Mouse (Mus musculus): ENCODE results near the gene 4930550C14Rik.

DNA sequence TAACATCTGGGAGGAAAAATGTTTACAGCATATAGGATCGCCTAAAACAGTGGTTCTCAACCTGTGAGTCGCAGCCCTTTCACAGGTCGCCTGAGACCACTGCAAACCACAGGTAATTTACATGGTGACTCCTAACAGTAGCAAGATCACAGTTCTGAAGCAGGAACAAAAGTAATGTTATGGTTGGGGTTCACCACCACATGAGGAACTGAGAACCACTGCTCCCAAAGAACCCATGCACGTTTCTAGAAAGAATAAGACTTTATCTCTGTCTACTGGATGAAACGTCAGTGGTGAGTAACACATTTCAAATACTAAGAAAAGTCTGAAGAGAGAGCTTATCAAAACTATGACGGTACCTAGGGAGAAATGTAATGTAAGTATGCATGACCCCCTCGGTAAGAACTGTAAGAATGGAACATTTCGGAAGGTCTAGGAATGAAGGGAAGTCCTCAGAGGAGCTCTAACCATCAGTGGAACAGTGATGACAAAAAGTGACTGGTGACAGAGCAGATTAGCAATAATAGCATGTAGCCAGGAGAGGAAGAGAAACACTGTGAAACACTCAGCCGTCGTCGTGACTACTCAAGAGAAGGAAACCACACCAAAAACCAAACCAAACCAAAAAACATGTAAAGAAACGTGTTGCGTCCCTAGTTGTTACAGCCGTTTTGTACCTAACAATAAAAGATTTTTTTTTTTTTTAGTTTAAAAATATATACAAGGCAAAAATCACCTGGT lies 33.9 kb downstream of the 4930550C14Rik start:
- TF ChIP-seq EP300 (optimal IDR thresholded peaks at IDR 0.05) (no peak), CTCF (IDR thresholded peaks at IDR 0.05; ENCODE audit: low read depth) (no peak)

Measured in stomach, postnatal 0 days (tissue).